Mouse (Mus musculus) kidney, postnatal 36 days (tissue): ENCODE measurements around the gene Map3k6.

Experiments used
- DNase-seq, 2 experiments: peaks; one replicate each; pipeline ENCODE4 v3.0.0; 2021 to 2022; ENCODE audit warnings: mixed read lengths in 2 of 2

Map3k6 gene

DNA sequence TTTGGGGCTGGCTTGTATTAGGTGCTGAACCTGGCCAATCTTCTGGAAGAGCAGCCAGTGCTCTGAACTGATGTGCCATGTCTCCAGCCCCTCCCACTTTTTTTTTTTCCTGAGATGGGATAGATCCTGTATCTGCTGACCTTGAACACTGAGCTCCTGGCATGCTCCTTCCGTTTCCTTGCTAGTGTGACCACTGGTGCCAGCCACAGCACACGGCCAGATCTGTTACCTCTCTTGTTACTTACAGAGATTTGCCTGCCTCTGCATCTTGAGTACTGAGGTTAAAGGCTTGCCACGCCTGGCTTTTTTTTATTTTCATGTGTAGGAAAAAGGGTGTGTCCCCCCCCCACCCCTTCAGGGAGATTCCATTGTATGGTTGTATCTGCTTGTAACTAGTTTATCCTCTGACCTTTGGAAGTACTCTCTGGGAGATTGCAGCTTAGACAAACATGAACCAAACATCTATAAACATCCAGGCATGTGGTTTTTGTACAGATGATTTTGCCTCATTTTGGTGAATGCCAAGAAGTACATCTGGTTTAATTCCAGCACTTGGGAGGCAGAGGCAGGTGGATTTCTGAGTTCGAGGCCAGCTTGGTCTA is 46.0 kb downstream of the Map3k6 start:
- DNase-seq, result no peak

DNA sequence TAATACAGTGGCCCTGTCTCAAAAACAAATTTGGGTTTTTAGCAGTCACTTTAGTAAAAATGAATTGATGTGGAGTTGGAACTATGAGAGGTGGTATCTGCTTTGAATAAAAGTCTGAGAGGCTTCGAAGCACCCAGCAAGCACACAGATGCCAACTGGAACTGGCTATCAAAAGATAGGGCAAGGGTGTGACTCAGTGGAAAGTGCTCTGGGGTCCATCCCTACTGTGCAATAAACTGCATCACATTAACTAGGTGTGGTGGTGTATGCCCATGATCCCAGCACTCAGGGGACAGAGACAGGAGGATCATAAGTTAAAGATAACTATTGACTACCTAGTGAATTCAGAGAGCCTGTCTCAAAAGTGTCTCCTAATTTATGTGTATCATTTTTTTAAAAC is 50.6 kb downstream of the Map3k6 start:
- no peak for DNase-seq

DNA sequence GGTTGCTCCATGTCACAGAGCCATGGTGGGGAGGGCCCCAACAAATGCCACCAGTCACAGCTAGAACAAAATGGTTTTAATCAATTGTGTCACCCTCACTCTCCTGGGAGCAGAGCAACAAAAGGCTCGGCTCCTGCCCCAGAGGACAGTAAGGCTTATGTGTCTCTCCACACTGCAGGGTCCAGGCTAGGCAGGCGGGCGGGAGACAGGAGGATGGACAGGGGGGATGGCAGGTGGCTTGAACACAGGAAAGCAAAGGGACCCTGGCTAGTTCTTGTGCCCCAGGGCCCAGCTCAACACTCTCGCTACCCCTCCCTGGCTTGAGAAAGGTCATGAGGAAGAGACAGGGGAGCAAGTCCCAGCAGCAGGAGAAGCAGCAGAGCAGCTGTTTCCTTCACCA is 51.8 kb downstream of the Map3k6 start:
- no peak for DNase-seq

DNA sequence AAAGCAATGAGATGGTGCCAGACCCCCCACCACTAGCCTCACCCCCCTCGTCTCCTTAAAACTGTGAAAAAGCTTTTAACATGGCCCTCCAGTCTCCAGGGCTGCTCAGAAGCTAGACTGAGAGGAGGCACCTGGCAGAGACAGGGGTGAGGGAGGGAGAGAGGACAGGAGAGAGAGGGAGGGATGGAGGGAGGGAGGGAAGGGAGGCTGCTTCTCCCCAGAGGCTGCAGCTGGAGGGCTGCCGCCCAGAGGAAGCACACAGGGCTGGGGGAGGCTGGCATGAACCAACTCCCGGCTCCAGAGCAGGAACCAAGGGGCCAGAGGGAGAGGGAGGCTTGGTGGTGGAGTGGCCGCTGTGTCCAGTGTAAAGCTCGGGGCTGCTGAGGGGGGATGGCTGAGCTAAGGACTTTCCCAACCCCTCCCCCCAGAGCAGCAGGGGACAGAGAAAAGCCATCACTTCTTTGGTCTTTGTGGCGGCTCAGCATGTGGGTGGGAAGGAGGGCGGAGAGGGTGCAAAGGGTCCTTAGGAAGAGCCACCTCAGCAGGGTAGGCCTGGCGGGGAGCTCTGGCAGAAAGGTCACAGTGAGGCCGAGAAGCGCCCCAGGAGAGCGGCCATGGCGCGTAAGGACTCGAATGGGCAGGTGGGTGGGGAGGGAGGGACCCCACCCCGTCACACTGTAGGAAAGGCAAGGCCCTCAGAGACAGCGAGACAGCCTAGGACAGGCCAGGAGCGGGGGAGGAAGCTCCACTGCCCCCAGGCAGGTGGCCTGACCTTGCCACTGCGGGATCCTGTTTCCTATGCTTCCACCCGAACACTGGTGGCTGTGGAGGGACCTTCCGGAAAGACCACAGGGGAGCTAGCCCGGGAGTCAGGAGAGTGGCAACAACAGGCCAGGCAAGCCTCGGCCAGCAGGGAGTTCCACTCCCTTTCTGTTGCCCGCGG is 52.6 kb downstream of the Map3k6 start:
- no peak for DNase-seq

DNA sequence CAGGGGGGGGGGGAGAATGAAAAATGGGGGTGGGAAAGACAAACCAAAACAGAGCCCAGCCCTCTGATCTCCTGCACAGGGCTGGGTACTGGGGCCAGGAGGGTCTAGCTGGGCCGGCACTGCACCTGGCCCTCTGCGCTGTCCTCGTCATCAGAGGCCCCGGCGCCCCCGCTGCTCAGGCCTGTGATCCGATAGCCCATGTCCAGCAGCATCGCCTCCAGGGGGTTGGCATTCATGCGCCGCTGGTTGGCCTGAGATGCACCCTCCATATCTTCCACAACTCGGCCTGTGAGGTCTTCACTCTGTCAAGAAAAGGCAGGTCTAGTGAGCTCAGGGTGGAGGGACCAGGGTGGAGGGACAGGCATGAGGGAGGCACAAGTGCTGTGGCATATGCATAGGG is 53.5 kb downstream of the Map3k6 start:
- DNase-seq, result no peak

DNA sequence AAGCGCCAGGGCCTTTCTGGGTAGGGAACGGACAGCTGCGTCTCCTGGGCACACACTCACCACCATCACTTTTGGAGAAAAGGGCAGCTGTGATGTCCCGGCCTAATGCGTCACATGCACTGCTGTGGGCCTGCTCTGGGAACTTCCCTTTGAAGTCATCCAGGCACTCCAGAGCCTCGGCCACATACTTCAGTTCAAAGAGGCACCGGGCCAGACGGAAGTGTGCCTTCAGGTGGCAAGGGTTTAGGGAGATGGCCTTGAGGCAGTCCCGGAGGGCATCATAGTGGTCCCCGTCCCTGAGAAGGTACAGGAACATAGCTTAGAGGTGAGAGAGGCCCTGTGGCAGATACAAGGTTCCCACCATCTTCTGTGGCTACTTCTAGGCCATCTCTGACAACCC is 56.7 kb downstream of the Map3k6 start:
- DNase-seq, result no peak

DNA sequence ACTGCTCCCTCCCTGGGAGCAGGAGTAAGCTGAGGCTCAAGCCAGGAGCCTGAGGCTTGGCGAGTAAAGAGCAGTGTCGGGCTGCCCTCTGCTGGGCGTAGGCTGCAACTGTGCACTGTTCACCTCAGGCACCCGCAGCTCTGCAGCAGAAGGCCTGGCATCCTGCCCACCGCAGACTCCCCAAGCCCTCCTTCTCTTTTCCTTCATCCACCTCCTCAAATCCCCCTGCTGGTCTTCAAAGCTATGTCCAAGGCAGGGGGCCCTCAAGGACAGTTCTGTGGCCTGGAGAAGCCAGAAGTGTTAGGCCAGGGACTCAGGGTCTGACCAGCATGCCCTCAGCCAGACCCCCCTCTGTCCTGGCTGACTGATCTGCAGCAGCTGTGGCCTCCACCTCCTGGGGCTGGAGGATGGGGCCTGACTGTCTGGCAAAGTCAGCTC is 57.2 kb downstream of the Map3k6 start:
- DNase-seq, result peak; percentile 75 to 87

DNA sequence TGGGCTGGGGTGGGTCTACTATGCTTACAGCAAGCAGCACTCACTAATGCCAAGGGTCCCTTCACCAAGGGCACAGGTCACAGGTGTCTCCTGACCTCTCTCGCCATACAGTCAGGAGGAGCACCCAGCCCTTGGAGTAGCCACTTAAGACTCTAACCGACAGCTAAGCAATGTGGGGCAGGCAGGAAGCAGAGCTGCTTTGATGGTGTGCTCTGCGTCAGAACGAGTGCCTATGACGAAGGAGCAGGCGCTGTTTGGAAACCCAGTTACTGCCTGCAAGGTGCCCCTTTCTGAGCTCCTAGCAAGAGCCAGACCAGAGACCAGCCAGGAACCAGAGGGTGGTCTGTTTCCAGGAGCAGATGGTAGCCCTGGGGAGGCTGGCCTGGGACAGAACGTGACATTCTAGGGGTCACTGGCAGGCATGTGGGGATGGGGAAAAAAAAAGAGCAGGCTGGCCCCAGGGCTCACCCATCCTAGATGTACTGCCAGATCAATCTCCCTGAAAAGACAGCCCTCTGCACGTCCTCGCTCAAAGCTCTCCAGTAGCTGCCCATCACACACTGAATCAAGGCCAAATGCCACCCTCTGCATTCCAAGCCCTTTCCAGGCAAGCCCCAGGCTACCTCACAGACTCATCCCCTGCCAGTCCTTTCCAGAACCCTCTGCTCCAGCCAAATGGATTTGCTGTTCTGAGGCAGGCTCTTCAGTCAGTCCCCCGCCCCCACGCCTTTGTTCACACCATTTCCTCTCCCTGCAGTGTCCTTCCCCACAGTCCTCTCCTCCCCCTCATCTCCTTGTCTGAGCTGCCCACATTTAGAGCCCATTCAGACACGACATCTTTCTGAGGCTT is 58.1 kb downstream of the Map3k6 start:
- DNase-seq, result no peak

DNA sequence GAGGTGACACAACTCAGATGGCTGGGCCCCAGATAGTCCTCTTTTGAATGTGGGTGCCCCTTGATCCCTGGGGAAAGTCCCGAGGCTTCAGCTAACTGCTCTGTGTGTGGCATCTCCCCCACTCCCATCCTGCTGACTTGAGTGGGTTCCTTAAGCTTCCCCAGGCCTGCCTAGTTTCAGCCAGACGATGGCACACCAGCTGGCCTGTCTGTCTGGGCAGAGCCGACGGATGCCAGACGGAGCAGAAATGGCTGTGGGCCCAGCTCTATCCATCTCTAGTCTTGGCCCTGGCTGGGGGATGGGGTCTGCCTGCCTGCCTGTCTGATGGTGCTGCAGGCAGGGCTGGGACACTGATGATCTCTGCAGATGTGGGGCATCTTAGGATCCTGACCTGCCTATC is 59.1 kb downstream of the Map3k6 start:
- no peak for DNase-seq

DNA sequence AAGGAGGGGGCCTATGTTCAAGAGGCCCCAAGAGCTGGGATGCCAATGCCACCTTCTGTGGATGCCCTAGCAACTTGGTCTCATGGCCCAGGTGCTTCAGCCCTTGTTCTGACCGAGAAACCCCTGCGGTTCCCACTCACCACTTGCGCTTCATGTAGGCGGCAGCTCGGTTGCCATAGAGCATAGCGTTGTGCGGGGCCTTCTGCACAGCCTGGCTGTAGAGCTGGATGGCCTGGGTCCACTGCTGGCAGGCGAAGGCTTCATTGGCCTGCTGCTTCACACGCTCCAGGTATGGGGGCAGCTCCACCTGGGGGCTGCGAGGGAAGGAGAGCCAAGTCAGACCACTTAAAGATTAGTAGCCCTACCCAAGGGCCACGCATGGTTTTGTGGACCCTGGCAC is 59.8 kb downstream of the Map3k6 start:
- DNase-seq, result no peak

DNA sequence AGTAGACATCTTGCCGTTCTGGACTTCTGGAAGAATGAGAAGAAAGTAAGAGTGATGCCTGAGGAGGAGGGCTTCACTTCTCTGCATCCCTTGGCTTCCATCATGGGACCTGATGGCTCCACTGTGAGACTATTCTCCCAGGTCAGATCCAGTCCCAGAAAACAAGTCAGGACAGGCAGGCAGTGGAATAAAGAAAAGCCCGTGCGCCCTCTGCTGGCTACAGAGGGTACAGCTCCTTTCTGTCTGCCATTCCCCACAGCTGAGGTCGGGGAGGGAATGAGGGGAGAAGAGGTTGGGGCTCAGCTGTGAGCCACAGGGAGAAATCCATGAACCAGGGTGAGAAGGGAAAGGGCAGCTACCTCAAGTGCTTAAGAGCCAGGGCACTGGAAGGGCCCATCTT is 61.2 kb downstream of the Map3k6 start:
- peak; percentile 51 to 87 for DNase-seq
